In genomic region chr16:31290751-31291365, GRCm38 (mm10) we compare ENCODE assay signal across 9 mouse cellular contexts. TPM values are rescaled to one million over a fixed set of nuclear protein-coding genes. Genes with fewer than 3 reads are reported as not detected.
A peak's percentile ranks its signal among the peaks of the same experiment; 100 is the strongest.
DNase-seq lines count a peak whose midpoint lies in the region; ATAC-seq lines count a peak whose summit lies in the region.
"Had no signal": no experiment of that assay in that cellular context is flagged by ENCODE, and none has a peak within 500 bp of the region (broad histone marks: within the 10 kb centered on the region; RNA-seq: fewer than 3 reads in every experiment).

No protein-coding gene starts in this region.

- no peaks in the 10 kb centered on the region for H3K9me3 ChIP-seq in embryonic facial prominence, embryonic 14.5 days (ENCODE audit: control insufficient read depth, low read length)
- H3K9me3 ChIP-seq in embryonic facial prominence, embryonic 10.5 days, result no peaks in the 10 kb centered on the region
- no peaks in the 10 kb centered on the region for H3K9me3 ChIP-seq in embryonic facial prominence, embryonic 15.5 days (replicated peaks)
- H3K9me3 ChIP-seq in forebrain, embryonic 15.5 days, result no peaks in the 10 kb centered on the region
- no peaks in the 10 kb centered on the region for H3K9me3 ChIP-seq in hindbrain, embryonic 13.5 days

- peak overlapping the region; percentile 31; the same call in 1 of the 2 replicates for H3K27ac ChIP-seq in embryonic facial prominence, embryonic 14.5 days (replicated peaks; ENCODE audit: low read depth, low read length)
- H3K27ac ChIP-seq in embryonic facial prominence, embryonic 10.5 days (replicated peaks), result no peak overlapping the region
- H3K27ac ChIP-seq in embryonic facial prominence, embryonic 15.5 days (replicated peaks), result peak overlapping the region; percentile 82
- H3K27ac ChIP-seq in forebrain, embryonic 15.5 days (replicated peaks), result no peak overlapping the region; the same call in 1 of the 2 replicates
- no peak overlapping the region for H3K27ac ChIP-seq in hindbrain, embryonic 13.5 days

- no peak overlapping the region for H3K4me3 ChIP-seq in embryonic facial prominence, embryonic 14.5 days (ENCODE audit: low read depth, low read length)
- no peak overlapping the region for H3K4me3 ChIP-seq in embryonic facial prominence, embryonic 10.5 days
- no peak overlapping the region for H3K4me3 ChIP-seq in embryonic facial prominence, embryonic 15.5 days (replicated peaks)
- H3K4me3 ChIP-seq in forebrain, embryonic 15.5 days, result no peak overlapping the region
- no peak overlapping the region for H3K4me3 ChIP-seq in hindbrain, embryonic 13.5 days

- 68% methylated on average over 7 of the region's 7 CpGs for whole genome bisulfite sequencing in embryonic facial prominence, embryonic 14.5 days
- WGBS in embryonic facial prominence, embryonic 10.5 days, result 81% methylated on average over 7 of the region's 7 CpGs
- 58% methylated on average over 7 of the region's 7 CpGs for WGBS in embryonic facial prominence, embryonic 15.5 days
- 80% methylated on average over 7 of the region's 7 CpGs for WGBS in forebrain, embryonic 15.5 days
- 86% methylated on average over 7 of the region's 7 CpGs for WGBS in hindbrain, embryonic 13.5 days

- no peak overlapping the region for H3K9ac ChIP-seq in embryonic facial prominence, embryonic 14.5 days (ENCODE audit: low read depth, low read length)
- no peak overlapping the region for H3K9ac ChIP-seq in embryonic facial prominence, embryonic 15.5 days
- H3K9ac ChIP-seq in forebrain, embryonic 15.5 days (replicated peaks), result no peak overlapping the region
- no peak overlapping the region for H3K9ac ChIP-seq in hindbrain, embryonic 13.5 days

- DNase-seq in embryonic facial prominence, embryonic 14.5 days (ENCODE audit: low spot score), result peak; percentile 65
- no peak for DNase-seq in embryonic facial prominence, embryonic 10.5 days (ENCODE audit: low spot score)
- DNase-seq in layer of hippocampus, adult 9-11 months, result no peak

- peaks cover 8% of the 10 kb centered on the region for H3K4me1 ChIP-seq in embryonic facial prominence, embryonic 14.5 days (ENCODE audit: control insufficient read depth, insufficient read depth, low read length)
- H3K4me1 ChIP-seq in embryonic facial prominence, embryonic 10.5 days, result peaks cover 4% of the 10 kb centered on the region; the same call in 1 of the 2 replicates
- H3K4me1 ChIP-seq in embryonic facial prominence, embryonic 15.5 days, result peaks cover 22% of the 10 kb centered on the region
- 0 out of 2 replicates have a peak, but pooled peaks cover 5% of the 10 kb centered on the region for H3K4me1 ChIP-seq in forebrain, embryonic 15.5 days
- no peaks in the 10 kb centered on the region for H3K4me1 ChIP-seq in hindbrain, embryonic 13.5 days (replicated peaks)

- no peaks in the 10 kb centered on the region for H3K36me3 ChIP-seq in embryonic facial prominence, embryonic 14.5 days (ENCODE audit: control insufficient read depth, insufficient read depth, low read length)
- H3K36me3 ChIP-seq in embryonic facial prominence, embryonic 10.5 days (replicated peaks), result no peaks in the 10 kb centered on the region
- H3K36me3 ChIP-seq in embryonic facial prominence, embryonic 15.5 days, result no peaks in the 10 kb centered on the region
- H3K36me3 ChIP-seq in forebrain, embryonic 15.5 days, result no peaks in the 10 kb centered on the region
- H3K36me3 ChIP-seq in hindbrain, embryonic 13.5 days, result no peaks in the 10 kb centered on the region

- no peak for ATAC-seq in embryonic facial prominence, embryonic 14.5 days (ENCODE audit: low read depth)
- peak; percentile 24 for ATAC-seq in embryonic facial prominence, embryonic 15.5 days (ENCODE audit: insufficient number of reproducible peaks, low FRiP score, low TSS enrichment, low read depth)
- peak; percentile 44 to 60; a peak in 3 of 4 replicates for ATAC-seq in hematopoietic stem cell, adult 5-6 weeks (replicated peaks in 1 of 2; ENCODE audit: insufficient read depth in 1 of 2, low FRiP score in 2 of 2, low TSS enrichment in 1 of 2, low read depth in 1 of 2, poor library complexity in 2 of 2, severe bottlenecking in 2 of 2)
- peak; percentile 59 for ATAC-seq in megakaryocyte, adult 5-6 weeks (ENCODE audit: poor library complexity, severe bottlenecking)
- ATAC-seq in forebrain, embryonic 15.5 days (replicated peaks), result no peak
- no peak for ATAC-seq in hindbrain, embryonic 13.5 days (ENCODE audit: low FRiP score)

- peak overlapping the region; percentile 16; the same call in 1 of the 2 replicates for H3K4me2 ChIP-seq in embryonic facial prominence, embryonic 14.5 days (ENCODE audit: low read depth, low read length)
- H3K4me2 ChIP-seq in embryonic facial prominence, embryonic 15.5 days (replicated peaks), result peak overlapping the region; percentile 9; the same call in 1 of the 2 replicates
- H3K4me2 ChIP-seq in forebrain, embryonic 15.5 days (replicated peaks), result no peak overlapping the region
- H3K4me2 ChIP-seq in hindbrain, embryonic 13.5 days, result no peak overlapping the region

- H3K27me3 ChIP-seq in embryonic facial prominence, embryonic 14.5 days (replicated peaks; ENCODE audit: control insufficient read depth, insufficient read depth, low read length), result no peaks in the 10 kb centered on the region
- no peaks in the 10 kb centered on the region for H3K27me3 ChIP-seq in embryonic facial prominence, embryonic 10.5 days (replicated peaks; ENCODE audit: low read depth, poor library complexity, severe bottlenecking)
- H3K27me3 ChIP-seq in embryonic facial prominence, embryonic 15.5 days, result no peaks in the 10 kb centered on the region
- H3K27me3 ChIP-seq in forebrain, embryonic 15.5 days, result no peaks in the 10 kb centered on the region
- H3K27me3 ChIP-seq in hindbrain, embryonic 13.5 days, result no peaks in the 10 kb centered on the region
- H3K27me3 ChIP-seq: CH12.LX had no signal

RNA-seq across cellular contexts. Expression of gene Ppp1r2, which starts 15.8 kb away (rescaled TPM):
- 106 TPM in 2 replicates for polyA plus RNA-seq in embryonic facial prominence, embryonic 14.5 days (2014; fragmentation: Nextera tagmentation; extraction: Ambion mirVana)
- polyA plus RNA-seq in embryonic facial prominence, embryonic 10.5 days (2016; fragmentation: Nextera tagmentation; extraction: Ambion mirVana), result 87.2 and 91.8 TPM in 2 replicates
- 90.6 and 92.1 TPM in 2 replicates for polyA plus RNA-seq in embryonic facial prominence, embryonic 15.5 days (2015; fragmentation: Nextera tagmentation; extraction: Ambion mirVana)
- 48.2 and 59.4 TPM in 2 replicates for total RNA-seq in hematopoietic stem cell, adult 5-6 weeks (2017)
- 85.4 and 90.2 TPM in 2 replicates for total RNA-seq in megakaryocyte, adult 5-6 weeks (2015)
- 58.6 and 59.5 TPM in 2 replicates for total RNA-seq in megakaryocyte, adult 5-6 weeks (2017)
- polyA plus RNA-seq in forebrain, embryonic 15.5 days (2015; fragmentation: Nextera tagmentation; extraction: Ambion mirVana), result 84.3 and 89.5 TPM in 2 replicates
- polyA plus RNA-seq in hindbrain, embryonic 13.5 days (2015; fragmentation: Nextera tagmentation; extraction: Ambion mirVana), result 108 and 113 TPM in 2 replicates

RNA-seq across cellular contexts. Expression of gene Apod, which starts 23.8 kb away (rescaled TPM):
- polyA plus RNA-seq in embryonic facial prominence, embryonic 14.5 days (2014; fragmentation: Nextera tagmentation; extraction: Ambion mirVana), result 63.0 and 64.0 TPM in 2 replicates
- 5.0 and 6.1 TPM in 2 replicates for polyA plus RNA-seq in embryonic facial prominence, embryonic 10.5 days (2016; fragmentation: Nextera tagmentation; extraction: Ambion mirVana)
- 89.9 and 96.7 TPM in 2 replicates for polyA plus RNA-seq in embryonic facial prominence, embryonic 15.5 days (2015; fragmentation: Nextera tagmentation; extraction: Ambion mirVana)
- 2.0 TPM in 1 of 2 replicates, not detected in the other for total RNA-seq in hematopoietic stem cell, adult 5-6 weeks (2017)
- 0.33 and 1.3 TPM in 2 replicates for total RNA-seq in megakaryocyte, adult 5-6 weeks (2015)
- 0.33 and 0.53 TPM in 2 replicates for total RNA-seq in megakaryocyte, adult 5-6 weeks (2017)
- 56.2 and 60.7 TPM in 2 replicates for polyA plus RNA-seq in forebrain, embryonic 15.5 days (2015; fragmentation: Nextera tagmentation; extraction: Ambion mirVana)
- polyA plus RNA-seq in hindbrain, embryonic 13.5 days (2015; fragmentation: Nextera tagmentation; extraction: Ambion mirVana), result 62.3 and 64.0 TPM in 2 replicates

Comparison
In these comparisons a context has a peak if more than half of its experiments do, and no peak if none do; other contexts are left out.
1. ATAC-seq: peak in embryonic facial prominence, embryonic 15.5 days (single experiment), hematopoietic stem cell, adult 5-6 weeks (2 of 2) and megakaryocyte, adult 5-6 weeks (single experiment); none in embryonic facial prominence, embryonic 14.5 days (single experiment), forebrain, embryonic 15.5 days (single experiment) and hindbrain, embryonic 13.5 days (single experiment).
2. H3K27ac ChIP-seq: peak in embryonic facial prominence, embryonic 14.5 days (single experiment) and embryonic facial prominence, embryonic 15.5 days (single experiment); none in embryonic facial prominence, embryonic 10.5 days (single experiment), forebrain, embryonic 15.5 days (single experiment) and hindbrain, embryonic 13.5 days (single experiment).
3. H3K4me2 ChIP-seq: peak in embryonic facial prominence, embryonic 14.5 days (single experiment) and embryonic facial prominence, embryonic 15.5 days (single experiment); none in forebrain, embryonic 15.5 days (single experiment) and hindbrain, embryonic 13.5 days (single experiment).